9 mouse cellular contexts compared by ENCODE assay signal in the genomic region with DNA sequence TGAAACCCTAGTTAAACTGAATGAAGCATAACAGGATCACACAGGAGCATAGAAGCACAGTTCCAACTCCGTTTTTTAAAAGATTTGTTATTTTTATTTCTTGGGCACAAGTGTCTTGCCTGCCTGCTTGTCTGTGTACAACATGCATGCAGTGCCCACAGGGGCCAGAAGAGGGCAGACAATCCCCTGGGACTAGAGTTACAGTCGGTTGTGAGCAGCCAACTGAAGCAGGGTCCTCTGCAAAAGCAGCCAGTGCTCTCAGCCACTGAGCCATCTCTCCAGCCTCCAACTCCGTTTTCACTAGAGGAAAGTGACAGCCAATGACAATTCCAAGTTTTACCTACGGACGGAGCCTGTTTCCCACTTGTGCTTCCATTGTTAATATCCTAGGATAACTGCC. TPM values are rescaled to one million over a fixed set of nuclear protein-coding genes. Genes with fewer than 3 reads are reported as not detected.
DNase-seq lines count a peak whose midpoint lies in the region; TF ChIP-seq lines count a peak whose summit lies in the region.
"Had no signal": no experiment of that assay in that cellular context is flagged by ENCODE, and none has a peak within 500 bp of the region (broad histone marks: within the 10 kb centered on the region; RNA-seq: fewer than 3 reads in every experiment).

No protein-coding gene starts in this region.

- H3K4me3 ChIP-seq in layer of hippocampus, adult 2 months, result no peak overlapping the region
- H3K4me3 ChIP-seq in embryonic facial prominence, embryonic 10.5 days, result no peak overlapping the region

- H3K36me3 ChIP-seq in embryonic facial prominence, embryonic 10.5 days (replicated peaks), result no peaks in the 10 kb centered on the region

- H3K9me3 ChIP-seq in embryonic facial prominence, embryonic 10.5 days, result no peaks in the 10 kb centered on the region

- 60% methylated on average over 5 of the region's 5 CpGs for WGBS in embryonic facial prominence, embryonic 10.5 days

- no peaks in the 10 kb centered on the region for H3K27me3 ChIP-seq in embryonic facial prominence, embryonic 10.5 days (replicated peaks; ENCODE audit: low read depth, poor library complexity, severe bottlenecking)

- DNase-seq in adrenal gland, adult 2 months, result peak; percentile 22
- DNase-seq in adrenal gland, adult 8-10 months, result no peak
- no peak for DNase-seq in layer of hippocampus, adult 2 months (ENCODE audit: low spot score in 2 of 2)
- no peak for DNase-seq in layer of hippocampus, adult 9-11 months
- DNase-seq in ES-CJ7 (ENCODE audit: low read depth, low spot score), result peak; percentile 82
- DNase-seq in embryonic facial prominence, embryonic 10.5 days (ENCODE audit: low spot score), result peak; percentile 66
- DNase-seq in lung, postnatal 10 days, result peak; percentile 33
- DNase-seq in yolk sac, embryonic 10.5 days (ENCODE audit: low spot score), result peak; percentile 10

- H3K27ac ChIP-seq in layer of hippocampus, adult 2 months, result no peak overlapping the region
- no peak overlapping the region for H3K27ac ChIP-seq in embryonic facial prominence, embryonic 10.5 days (replicated peaks)

- no peaks in the 10 kb centered on the region for H3K4me1 ChIP-seq in embryonic facial prominence, embryonic 10.5 days

- peak; percentile 72 for TF ChIP-seq CTCF in layer of hippocampus, adult 2 months (conservative IDR thresholded peaks at IDR 0.05)

RNA-seq across cellular contexts. Expression of gene Rxfp2, which starts 33.4 kb away (rescaled TPM):
- total RNA-seq in adrenal gland, adult 2 months (2021), result not detected
- polyA plus RNA-seq in adrenal gland, adult 2 months (2012; rRNA removed), result 0.04 and 0.07 TPM in 2 replicates
- total RNA-seq in adrenal gland, adult 8-10 months (2022), result not detected
- total RNA-seq in layer of hippocampus, adult 2 months (2021), result under 1 TPM in 1 of 2 experiments, not detected in 1; 0.29 TPM
- 0.21 and 0.41 TPM in 2 replicates for polyA plus RNA-seq in embryonic facial prominence, embryonic 10.5 days (2016; fragmentation: Nextera tagmentation; extraction: Ambion mirVana)
- polyA plus RNA-seq: C2C12 had no signal

Comparison
In these comparisons a context has a peak if more than half of its experiments do, and no peak if none do; other contexts are left out.
1. DNase-seq: peak in adrenal gland, adult 2 months (single experiment), ES-CJ7 (single experiment), embryonic facial prominence, embryonic 10.5 days (single experiment), lung, postnatal 10 days (single experiment) and yolk sac, embryonic 10.5 days (single experiment); none in adrenal gland, adult 8-10 months (single experiment), layer of hippocampus, adult 2 months (0 of 2) and layer of hippocampus, adult 9-11 months (single experiment).